Mouse (Mus musculus): ENCODE results near the gene Crlf1. TPM values are rescaled to one million over a fixed set of nuclear protein-coding genes. Genes with fewer than 3 reads are reported as not detected.

The Crlf1 gene
- polyA plus RNA-seq, 1 experiment from 2014 or later: 15.5 TPM

DNA sequence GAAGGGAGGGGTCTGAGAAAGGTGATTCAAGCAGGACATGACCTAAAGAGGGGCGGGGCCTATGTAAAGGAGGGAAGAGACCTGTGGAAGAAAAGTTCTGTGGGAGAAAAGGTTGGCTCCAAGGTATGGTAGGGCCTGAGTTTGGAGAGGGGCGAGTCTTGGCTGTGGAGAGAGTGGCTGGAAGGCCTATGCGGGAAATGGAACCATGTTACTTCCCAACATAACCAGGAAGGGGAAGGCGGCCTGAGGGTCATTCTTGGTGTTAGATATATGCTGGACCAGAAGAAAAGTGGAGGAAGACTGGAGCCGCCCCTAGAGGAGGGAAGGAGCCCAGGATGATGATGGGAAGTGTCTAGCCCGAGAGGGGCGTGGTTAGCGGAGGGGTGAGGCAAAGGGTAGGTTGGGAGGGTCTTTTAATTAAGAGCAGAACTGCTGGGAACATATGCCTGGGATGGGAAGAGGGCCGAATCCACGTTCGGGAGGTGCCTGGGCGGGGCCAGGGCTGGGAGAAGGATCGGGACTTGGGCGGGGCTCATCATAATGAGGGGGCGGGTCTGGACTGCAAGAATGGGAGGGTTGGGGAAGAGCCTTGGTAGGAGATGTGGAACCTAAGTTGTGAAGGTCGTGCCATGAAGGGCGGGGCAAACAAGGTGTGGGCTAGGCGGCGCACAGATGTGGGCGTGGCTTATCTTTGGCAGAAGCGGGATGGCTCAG lies 15.5 kb upstream of the Crlf1 start:
- WGBS: 5% methylated on average over 21 of the region's 21 CpGs
- H3K4me2 ChIP-seq (ENCODE audit: low read length): peak overlapping the region; percentile 90
- peaks cover 19% of the 10 kb centered on the region for H3K4me1 ChIP-seq (ENCODE audit: control insufficient read depth, insufficient read depth, low read depth, low read length)
- H3K9me3 ChIP-seq (ENCODE audit: control insufficient read depth, low read length): no peaks in the 10 kb centered on the region
- H3K27me3 ChIP-seq (replicated peaks; ENCODE audit: control insufficient read depth, insufficient read depth, low read length): 0 out of 2 replicates have a peak, but pooled peaks cover 3% of the 10 kb centered on the region
- ATAC-seq: peak; percentile 26
- H3K27ac ChIP-seq (ENCODE audit: low read depth, low read length): no peak overlapping the region
- no peaks in the 10 kb centered on the region for H3K36me3 ChIP-seq (ENCODE audit: control insufficient read depth, insufficient read depth, low read length)
- H3K4me3 ChIP-seq (ENCODE audit: low read length): peak overlapping the region; percentile 89
- H3K9ac ChIP-seq (ENCODE audit: low read depth, low read length): peak overlapping the region; percentile 96

DNA sequence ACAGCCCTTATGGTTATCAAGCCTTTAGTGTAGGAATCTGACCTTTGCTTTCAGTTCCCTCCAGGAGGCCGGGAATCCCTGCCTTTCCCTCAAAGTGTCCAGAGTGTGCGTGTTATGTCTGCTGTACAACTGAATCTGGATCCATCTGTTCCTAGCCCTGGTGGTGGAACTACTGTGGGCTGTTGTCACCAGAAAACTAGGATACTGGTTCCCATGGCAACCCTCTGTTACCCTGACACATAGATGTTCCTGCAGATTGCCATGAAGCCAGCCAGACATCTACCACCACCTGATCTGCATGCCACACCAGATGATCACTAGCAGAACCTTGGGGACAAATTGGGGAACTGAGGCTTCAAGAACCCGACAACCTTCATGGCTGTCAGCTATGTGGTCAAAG lies 11.1 kb upstream of the Crlf1 start:
- no peak overlapping the region for H3K9ac ChIP-seq (ENCODE audit: low read depth, low read length)
- ATAC-seq: no peak
- 76% methylated on average over 3 of the region's 3 CpGs for WGBS
- H3K4me3 ChIP-seq (ENCODE audit: low read length): no peak overlapping the region
- H3K27me3 ChIP-seq (replicated peaks; ENCODE audit: control insufficient read depth, insufficient read depth, low read length): peaks cover 16% of the 10 kb centered on the region
- H3K4me1 ChIP-seq (ENCODE audit: control insufficient read depth, insufficient read depth, low read depth, low read length): peaks cover 12% of the 10 kb centered on the region
- H3K36me3 ChIP-seq (ENCODE audit: control insufficient read depth, insufficient read depth, low read length): peaks cover 6% of the 10 kb centered on the region; the same call in 1 of the 2 replicates
- H3K4me2 ChIP-seq (ENCODE audit: low read length): no peak overlapping the region
- H3K9me3 ChIP-seq (ENCODE audit: control insufficient read depth, low read length): no peaks in the 10 kb centered on the region
- no peak overlapping the region for H3K27ac ChIP-seq (ENCODE audit: low read depth, low read length)

DNA sequence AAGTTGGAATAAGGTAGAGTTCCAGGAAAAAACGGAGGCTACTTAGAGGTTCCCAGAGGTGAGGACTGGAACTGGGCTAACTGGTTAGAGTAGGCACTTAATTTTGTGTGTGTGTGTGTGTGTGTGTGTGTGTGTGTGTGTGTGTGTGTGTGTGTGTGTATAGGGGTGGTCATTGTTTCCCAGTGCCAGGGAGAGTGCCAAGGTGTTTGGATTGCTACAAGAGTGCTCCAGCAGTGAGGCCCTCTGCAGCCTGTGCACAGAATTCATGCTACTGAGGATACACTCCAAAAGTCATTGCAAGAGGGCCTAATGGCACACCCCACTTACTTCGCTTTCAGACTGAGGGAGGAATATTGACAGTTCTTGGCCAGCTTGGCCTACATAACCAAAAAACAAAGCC lies 10.0 kb upstream of the Crlf1 start:
- Histone ChIP-seq H3K36me3 (ENCODE audit: control insufficient read depth, insufficient read depth, low read length) (peaks cover 6% of the 10 kb centered on the region; the same call in 1 of the 2 replicates), H3K4me3 (ENCODE audit: low read length) (no peak overlapping the region), H3K27ac (ENCODE audit: low read depth, low read length) (no peak overlapping the region), H3K4me1 (ENCODE audit: control insufficient read depth, insufficient read depth, low read depth, low read length) (peaks cover 10% of the 10 kb centered on the region), H3K9ac (ENCODE audit: low read depth, low read length) (no peak overlapping the region), H3K27me3 (replicated peaks; ENCODE audit: control insufficient read depth, insufficient read depth, low read length) (peaks cover 18% of the 10 kb centered on the region), H3K4me2 (ENCODE audit: low read length) (no peak overlapping the region), H3K9me3 (ENCODE audit: control insufficient read depth, low read length) (no peaks in the 10 kb centered on the region)
- WGBS: 67% methylated on average over 2 of the region's 2 CpGs
- ATAC-seq: no peak

DNA sequence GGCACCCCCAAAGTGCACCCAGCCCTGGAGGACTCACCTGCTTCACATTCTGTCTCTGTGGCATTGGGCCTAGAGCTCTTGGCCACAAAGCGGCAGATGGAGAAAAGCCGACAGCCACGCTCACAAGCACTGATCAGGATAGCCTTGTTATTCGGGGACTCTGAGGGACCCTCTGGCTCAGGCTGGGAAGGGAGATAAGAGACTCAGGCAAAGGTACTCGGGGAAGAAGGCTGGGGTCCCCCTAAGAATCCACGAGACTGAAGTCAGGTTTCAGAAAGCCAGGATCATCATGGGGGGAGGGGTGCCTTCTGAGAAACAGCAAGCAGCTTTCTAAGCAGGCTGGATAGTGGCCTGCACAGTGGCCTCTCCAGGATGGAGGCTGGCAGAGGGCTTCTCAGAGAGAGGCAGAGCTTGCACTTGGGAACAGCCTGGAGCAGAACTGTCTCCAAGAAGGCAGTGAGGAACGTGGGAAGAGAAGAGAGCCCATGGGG lies 6.7 kb upstream of the Crlf1 start:
- Histone ChIP-seq H3K27me3 (replicated peaks; ENCODE audit: control insufficient read depth, insufficient read depth, low read length) (peaks cover 42% of the 10 kb centered on the region), H3K9me3 (ENCODE audit: control insufficient read depth, low read length) (no peaks in the 10 kb centered on the region), H3K36me3 (ENCODE audit: control insufficient read depth, insufficient read depth, low read length) (peaks cover 6% of the 10 kb centered on the region; the same call in 1 of the 2 replicates), H3K9ac (ENCODE audit: low read depth, low read length) (peak overlapping the region; percentile 89), H3K4me3 (ENCODE audit: low read length) (peak overlapping the region; percentile 60), H3K4me2 (ENCODE audit: low read length) (peak overlapping the region; percentile 72), H3K4me1 (ENCODE audit: control insufficient read depth, insufficient read depth, low read depth, low read length) (peaks cover 22% of the 10 kb centered on the region), H3K27ac (ENCODE audit: low read depth, low read length) (no peak overlapping the region)
- peak; percentile 7 for ATAC-seq
- WGBS: 52% methylated on average over 7 of the region's 7 CpGs

DNA sequence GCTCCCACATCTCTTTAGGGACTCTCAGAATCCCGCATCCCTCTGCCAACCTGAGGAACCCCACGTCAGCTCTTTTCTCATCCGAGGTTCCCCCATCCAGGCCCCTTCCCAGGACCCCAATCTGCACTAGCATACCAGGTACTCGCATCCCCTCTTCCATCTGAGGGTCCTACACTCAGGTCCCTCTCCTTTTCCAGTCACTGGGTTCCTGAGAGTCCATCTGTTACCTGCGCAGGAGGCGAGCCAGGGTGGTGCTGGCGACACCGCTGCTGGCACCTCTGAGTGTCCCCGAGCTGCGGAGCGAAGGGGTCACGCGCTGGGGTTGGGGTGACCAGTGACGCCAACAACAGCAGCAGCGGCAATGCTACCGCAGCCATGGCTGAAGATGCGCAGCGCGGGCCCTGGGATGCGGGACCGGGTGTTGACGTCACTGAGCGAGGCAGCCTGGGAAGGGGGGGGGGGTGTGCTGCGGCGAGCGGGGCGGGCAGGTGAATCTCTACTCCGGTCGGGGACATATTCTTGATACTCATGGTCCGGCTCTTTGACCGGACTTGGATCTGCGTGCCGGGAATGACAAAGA lies 5.9 kb upstream of the Crlf1 start, which contains the start of gene Tmem59l:
Gene Tmem59l, minus strand, starts transcription at position 418 of the 580 bp plus-strand sequence.
- peaks cover 6% of the 10 kb centered on the region; the same call in 1 of the 2 replicates for H3K36me3 ChIP-seq (ENCODE audit: control insufficient read depth, insufficient read depth, low read length)
- peak within 1 kb of the TSS; percentile 72 for H3K4me2 ChIP-seq (ENCODE audit: low read length)
- peak within 1 kb of the TSS; percentile 45; the same call in 1 of the 2 replicates for H3K27ac ChIP-seq (ENCODE audit: low read depth, low read length)
- H3K4me3 ChIP-seq (ENCODE audit: low read length): peak within 1 kb of the TSS; percentile 60
- peaks cover 48% of the 10 kb centered on the region for H3K27me3 ChIP-seq (replicated peaks; ENCODE audit: control insufficient read depth, insufficient read depth, low read length)
- H3K9me3 ChIP-seq (ENCODE audit: control insufficient read depth, low read length): no peaks in the 10 kb centered on the region
- peaks cover 22% of the 10 kb centered on the region for H3K4me1 ChIP-seq (ENCODE audit: control insufficient read depth, insufficient read depth, low read depth, low read length)
- peak within 1 kb of the TSS; percentile 89 for H3K9ac ChIP-seq (ENCODE audit: low read depth, low read length)
- ATAC-seq: peak; percentile 73
- WGBS: 4% methylated on average over 32 of the region's 33 CpGs

DNA sequence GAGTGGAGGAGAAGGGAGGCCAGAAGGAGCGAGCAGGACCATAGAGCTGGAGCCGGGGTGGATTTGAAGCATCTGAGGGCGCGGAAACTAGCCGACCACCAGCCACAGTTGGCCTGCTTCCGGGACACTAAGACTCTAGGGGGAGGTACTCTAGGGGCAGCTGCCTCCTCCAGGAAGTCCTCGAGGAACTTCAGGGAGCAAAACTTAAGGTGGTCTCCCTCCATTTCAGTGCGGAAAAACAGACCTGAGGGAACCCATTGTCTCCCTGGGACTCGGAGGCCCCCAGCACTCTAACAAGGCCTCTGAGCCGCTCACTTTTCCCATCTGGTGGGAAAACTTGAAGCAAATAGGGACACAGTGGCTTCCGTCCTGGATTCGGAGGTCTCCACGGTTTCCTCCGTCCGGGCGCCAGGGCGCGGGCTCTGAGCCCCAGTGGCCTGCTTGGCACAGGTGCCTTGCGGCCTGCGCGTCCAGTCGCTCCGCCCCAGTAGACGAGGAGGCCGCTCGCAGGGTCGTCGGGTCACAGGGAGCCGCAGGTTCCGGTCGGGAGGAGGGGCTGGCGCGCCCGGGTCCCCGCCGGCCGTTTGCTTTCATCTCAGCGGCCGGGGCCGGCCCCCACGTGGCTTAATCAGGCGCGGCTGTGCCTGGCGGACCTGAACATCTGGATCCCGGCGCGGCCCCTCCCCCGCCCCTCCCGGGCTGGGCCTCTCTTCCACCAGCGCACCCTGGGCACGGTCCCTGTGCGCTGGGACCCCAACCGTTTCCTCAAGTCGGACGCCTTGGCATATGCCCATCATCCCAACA lies 4.8 kb upstream of the Crlf1 start:
- Histone ChIP-seq H3K36me3 (ENCODE audit: control insufficient read depth, insufficient read depth, low read length) (peaks cover 6% of the 10 kb centered on the region; the same call in 1 of the 2 replicates), H3K27me3 (replicated peaks; ENCODE audit: control insufficient read depth, insufficient read depth, low read length) (peaks cover 53% of the 10 kb centered on the region), H3K4me1 (ENCODE audit: control insufficient read depth, insufficient read depth, low read depth, low read length) (peaks cover 31% of the 10 kb centered on the region), H3K4me3 (ENCODE audit: low read length) (peak overlapping the region; percentile 32), H3K4me2 (ENCODE audit: low read length) (peak overlapping the region; percentile 72), H3K9me3 (ENCODE audit: control insufficient read depth, low read length) (no peaks in the 10 kb centered on the region), H3K9ac (ENCODE audit: low read depth, low read length) (peak overlapping the region; percentile 54), H3K27ac (ENCODE audit: low read depth, low read length) (no peak overlapping the region)
- WGBS: 2% methylated on average over 50 of the region's 55 CpGs
- ATAC-seq: no peak

DNA sequence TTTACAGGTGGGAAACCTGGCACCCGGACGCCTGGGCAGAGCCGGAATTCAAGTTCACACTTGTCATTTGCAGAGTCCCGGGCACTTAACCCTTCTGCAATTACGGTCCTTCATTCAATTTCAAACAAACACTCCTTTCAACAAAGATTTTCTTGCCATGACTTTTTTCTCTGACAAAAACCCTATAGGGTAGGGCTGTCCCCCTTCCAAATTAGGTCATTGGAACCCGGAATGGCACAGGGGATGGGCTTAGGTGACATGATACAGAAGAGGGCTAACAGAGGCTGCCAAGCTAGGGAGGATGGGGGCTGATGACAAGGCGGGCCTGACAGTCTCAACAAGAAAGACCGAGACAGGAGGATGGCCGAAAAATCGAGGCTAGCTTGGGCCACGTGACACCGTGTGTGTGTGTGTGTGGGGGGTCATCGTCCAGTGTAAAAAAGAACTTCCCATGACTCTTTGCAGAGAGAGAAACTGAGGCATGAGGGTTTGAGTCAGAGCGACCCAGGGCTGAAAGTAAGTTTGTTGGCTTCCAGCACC lies 4.0 kb upstream of the Crlf1 start:
- no peak for ATAC-seq
- WGBS: 5% methylated on average over 14 of the region's 14 CpGs
- Histone ChIP-seq H3K4me2 (ENCODE audit: low read length) (no peak overlapping the region; the same call in 1 of the 2 replicates), H3K27me3 (replicated peaks; ENCODE audit: control insufficient read depth, insufficient read depth, low read length) (peaks cover 58% of the 10 kb centered on the region), H3K36me3 (ENCODE audit: control insufficient read depth, insufficient read depth, low read length) (peaks cover 4% of the 10 kb centered on the region; the same call in 1 of the 2 replicates), H3K4me1 (ENCODE audit: control insufficient read depth, insufficient read depth, low read depth, low read length) (peaks cover 39% of the 10 kb centered on the region), H3K9ac (ENCODE audit: low read depth, low read length) (no peak overlapping the region), H3K27ac (ENCODE audit: low read depth, low read length) (no peak overlapping the region), H3K9me3 (ENCODE audit: control insufficient read depth, low read length) (no peaks in the 10 kb centered on the region), H3K4me3 (ENCODE audit: low read length) (peak overlapping the region; percentile 13; the same call in 1 of the 2 replicates)

DNA sequence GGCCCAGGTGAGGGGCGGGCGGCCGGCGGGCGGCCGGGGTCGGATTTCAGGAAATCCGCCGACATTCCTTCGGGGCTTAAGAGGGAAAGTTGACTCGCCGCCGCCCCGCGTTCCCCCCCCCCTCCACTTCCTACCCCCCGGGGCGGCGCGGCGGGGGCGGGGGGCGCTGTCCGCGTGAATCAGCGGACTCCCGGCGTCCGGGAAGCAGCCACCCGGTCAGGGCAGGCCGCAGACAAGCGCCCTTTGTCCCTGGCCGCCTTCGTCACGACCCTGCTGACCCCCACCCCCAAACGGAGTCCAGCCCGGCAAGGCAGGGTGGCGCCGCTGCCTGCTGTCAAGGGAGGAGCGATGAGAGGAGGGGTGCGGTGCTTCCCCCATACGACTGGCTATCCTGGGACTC lies 3.4 kb upstream of the Crlf1 start:
- ATAC-seq: no peak
- Histone ChIP-seq H3K4me3 (ENCODE audit: low read length) (0 out of 2 replicates have a peak overlapping the region, but pooled peaks have one; percentile 13), H3K4me2 (ENCODE audit: low read length) (no peak overlapping the region; the same call in 1 of the 2 replicates), H3K9me3 (ENCODE audit: control insufficient read depth, low read length) (no peaks in the 10 kb centered on the region), H3K4me1 (ENCODE audit: control insufficient read depth, insufficient read depth, low read depth, low read length) (peaks cover 43% of the 10 kb centered on the region), H3K27me3 (replicated peaks; ENCODE audit: control insufficient read depth, insufficient read depth, low read length) (peaks cover 58% of the 10 kb centered on the region), H3K9ac (ENCODE audit: low read depth, low read length) (peak overlapping the region; percentile 36; the same call in 1 of the 2 replicates), H3K27ac (ENCODE audit: low read depth, low read length) (no peak overlapping the region), H3K36me3 (ENCODE audit: control insufficient read depth, insufficient read depth, low read length) (no peaks in the 10 kb centered on the region)
- WGBS: under 1% methylated on average over 27 of the region's 41 CpGs

All from hindbrain, embryonic 16.5 days (tissue).